Comparison of ENCODE assay signal across 8 mouse cellular contexts in the genomic region with DNA sequence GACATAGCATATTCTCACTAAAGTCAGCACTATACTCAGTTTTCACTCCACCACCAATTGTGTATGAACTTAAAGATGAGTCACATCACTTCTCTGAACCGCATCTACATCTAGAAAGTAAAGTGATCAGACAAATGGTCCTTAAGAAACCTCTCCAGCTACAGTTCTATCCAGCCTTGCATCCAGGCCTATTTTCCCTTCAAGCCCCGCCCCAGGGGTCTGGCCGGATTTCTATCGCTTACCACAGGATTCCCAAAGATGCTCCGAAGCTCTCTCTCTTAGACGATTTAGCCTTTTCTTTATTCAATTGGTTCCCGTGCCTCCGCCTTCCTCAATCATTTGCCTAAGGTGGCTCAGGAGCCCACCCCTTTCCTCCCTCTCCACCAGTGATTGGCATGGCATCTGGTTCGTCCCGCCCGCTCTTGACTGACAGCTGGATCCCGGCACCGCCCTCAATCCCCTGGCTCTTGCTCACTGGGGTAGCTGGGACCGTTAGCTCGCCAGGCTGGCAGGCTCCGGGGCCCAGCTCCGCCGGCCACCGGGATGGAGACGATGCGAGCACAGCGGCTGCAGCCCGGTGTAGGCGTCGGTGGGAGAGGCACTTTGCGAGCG. TPM values are rescaled to one million over a fixed set of nuclear protein-coding genes. Genes with fewer than 3 reads are reported as not detected.
DNase-seq lines count a peak whose midpoint lies in the region; ATAC-seq and TF ChIP-seq lines count a peak whose summit lies in the region.

A gene (plus strand): TSS at position 511 of the 612 bp plus-strand sequence.

- H3K9me3 ChIP-seq in MEL (replicated peaks; ENCODE audit: insufficient read depth, low read length), result no peaks in the 10 kb centered on the region
- H3K9me3 ChIP-seq in forebrain, postnatal 0 days (ENCODE audit: low read length), result no peaks in the 10 kb centered on the region
- no peaks in the 10 kb centered on the region for H3K9me3 ChIP-seq in lung, embryonic 15.5 days

- peaks cover 0 to 7% of the 10 kb centered on the region in 2 experiments; a peak in 2 of 4 replicates for H3K36me3 ChIP-seq in MEL (ENCODE audit: control insufficient read depth in 1 of 2, insufficient read depth in 2 of 2, low read length in 2 of 2)
- peaks cover 3% of the 10 kb centered on the region; the same call in 1 of the 2 replicates for H3K36me3 ChIP-seq in forebrain, postnatal 0 days (ENCODE audit: insufficient read depth)
- no peaks in the 10 kb centered on the region for H3K36me3 ChIP-seq in lung, embryonic 15.5 days

- H3K79me2 ChIP-seq in MEL (ENCODE audit: control insufficient read depth, insufficient read depth, low read length, poor library complexity), result no peaks in the 10 kb centered on the region; the same call in 1 of the 2 replicates

- H3K27me3 ChIP-seq in MEL (ENCODE audit: control insufficient read depth in 1 of 2, insufficient read depth in 2 of 2, low read length in 2 of 2), result no peaks in the 10 kb centered on the region
- no peaks in the 10 kb centered on the region for H3K27me3 ChIP-seq in forebrain, postnatal 0 days (ENCODE audit: insufficient read depth, low read length)
- peaks cover 35% of the 10 kb centered on the region for H3K27me3 ChIP-seq in lung, embryonic 15.5 days

- TF ChIP-seq RAD21 in MEL (IDR thresholded peaks at IDR 0.05; ENCODE audit: low read depth, low read length), result no peak

- H3K27ac ChIP-seq in MEL (ENCODE audit: control insufficient read depth, low read depth, low read length), result peak within 1 kb of the TSS; percentile 21
- peak within 1 kb of the TSS; percentile 92 for H3K27ac ChIP-seq in forebrain, postnatal 0 days (ENCODE audit: low read depth, low read length)
- H3K27ac ChIP-seq in lung, embryonic 15.5 days, result peak within 1 kb of the TSS; percentile 99
- peak within 1 kb of the TSS; percentile 63 for H3K27ac ChIP-seq in olfactory bulb, adult 2 months (ENCODE audit: insufficient read depth, low read depth, low read length)

- TF ChIP-seq POLR2A in MEL (IDR thresholded peaks at IDR 0.05; ENCODE audit: control insufficient read depth in 1 of 2, insufficient read depth in 1 of 2, low read depth in 1 of 2, low read length in 2 of 2, poor library complexity in 1 of 2), result peak; percentile 81 to 83; a peak in 3 of 4 replicates
- TF ChIP-seq POLR2A in olfactory bulb, adult 2 months (IDR thresholded peaks at IDR 0.05; ENCODE audit: insufficient read depth, low read depth, low read length), result peak; percentile 46; the same call in 1 of the 2 replicates

- intact Hi-C loops in heart, postnatal 36 days (cut with DNase I), result loop anchor here (2.0 kb wide), 1 partner anchor 34 kb away; a partner anchor contains a TSS

- peak within 1 kb of the TSS; percentile 60 to 66 for H3K4me3 ChIP-seq in MEL (ENCODE audit: control insufficient read depth in 1 of 2, insufficient read depth in 1 of 2, low read depth in 2 of 2, low read length in 2 of 2)
- peak within 1 kb of the TSS; percentile 81 for H3K4me3 ChIP-seq in forebrain, postnatal 0 days (ENCODE audit: low read depth, low read length)
- H3K4me3 ChIP-seq in lung, embryonic 15.5 days, result peak within 1 kb of the TSS; percentile 69
- peak within 1 kb of the TSS; percentile 58 for H3K4me3 ChIP-seq in olfactory bulb, adult 2 months (ENCODE audit: insufficient read depth, low read depth, low read length)

- no peak for TF ChIP-seq CTCF in MEL (IDR thresholded peaks at IDR 0.05 in 2 of 3, conservative IDR thresholded peaks at IDR 0.05 in 1 of 3; ENCODE audit: control insufficient read depth in 1 of 3, insufficient read depth in 1 of 3, low read depth in 2 of 3, low read length in 3 of 3, poor library complexity in 1 of 3, severe bottlenecking in 1 of 3)
- no peak for TF ChIP-seq CTCF in forebrain, postnatal 0 days (IDR thresholded peaks at IDR 0.05; ENCODE audit: low read depth)
- TF ChIP-seq CTCF in olfactory bulb, adult 2 months (IDR thresholded peaks at IDR 0.05; ENCODE audit: insufficient read depth, low read depth, low read length), result no peak

- H3K9ac ChIP-seq in MEL (ENCODE audit: control insufficient read depth, low read depth, low read length, poor library complexity, severe bottlenecking), result peak within 1 kb of the TSS; percentile 74
- H3K9ac ChIP-seq in forebrain, postnatal 0 days, result peak within 1 kb of the TSS; percentile 81
- peak within 1 kb of the TSS; percentile 74 for H3K9ac ChIP-seq in lung, embryonic 15.5 days

- peak; percentile 100 for DNase-seq in MEL (ENCODE audit: low read depth, low spot score)
- DNase-seq in cerebellum, adult 18-20 months, result peak; percentile 89 to 97
- DNase-seq in forebrain, postnatal 0 days, result peak; percentile 95
- peak; percentile 90 to 94 for DNase-seq in heart, postnatal 36 days
- peak; percentile 93 to 95 for DNase-seq in layer of hippocampus, adult 8-10 months (ENCODE audit: low spot score in 2 of 2)
- peak; percentile 85 to 86 for DNase-seq in thymus, adult 18-20 months

- no peak for TF ChIP-seq EP300 in MEL (IDR thresholded peaks at IDR 0.05; ENCODE audit: low read depth in 1 of 2, low read length in 2 of 2)

- peak within 1 kb of the TSS; percentile 70 for H3K4me2 ChIP-seq in forebrain, postnatal 0 days (ENCODE audit: low read depth)
- H3K4me2 ChIP-seq in lung, embryonic 15.5 days, result peak within 1 kb of the TSS; percentile 74

- ATAC-seq in forebrain, postnatal 0 days, result peak; percentile 92
- ATAC-seq in lung, embryonic 15.5 days (ENCODE audit: borderline replicate concordance, extremely low read depth, low FRiP score, low TSS enrichment), result peak; percentile 93

- under 1% methylated on average over 27 of the region's 27 CpGs for WGBS in forebrain, postnatal 0 days
- 2% methylated on average over 27 of the region's 27 CpGs for WGBS in lung, embryonic 15.5 days
- WGBS in olfactory bulb, adult 2 months, result under 1% methylated on average over 27 of the region's 27 CpGs

- peaks cover 8 to 9% of the 10 kb centered on the region in 2 experiments for H3K4me1 ChIP-seq in MEL (ENCODE audit: control insufficient read depth in 1 of 2, insufficient read depth in 2 of 2, low read length in 2 of 2)
- peaks cover 31% of the 10 kb centered on the region for H3K4me1 ChIP-seq in forebrain, postnatal 0 days (ENCODE audit: insufficient read depth)
- H3K4me1 ChIP-seq in lung, embryonic 15.5 days, result peaks cover 44% of the 10 kb centered on the region
- peaks cover 21% of the 10 kb centered on the region for H3K4me1 ChIP-seq in olfactory bulb, adult 2 months (ENCODE audit: control insufficient read depth, insufficient read depth, low read length)

TF ChIP-seq in MEL, 35 proteins besides CTCF, POLR2A, EP300 and RAD21:
- TF ChIP-seq JUND (IDR thresholded peaks at IDR 0.05; ENCODE audit: low read depth, low read length) (no peak), MEF2A (IDR thresholded peaks at IDR 0.05; ENCODE audit: extremely low read depth, insufficient replicate concordance, low read depth, low read length, poor library complexity, severe bottlenecking) (no peak), NRF1 (IDR thresholded peaks at IDR 0.05; ENCODE audit: insufficient read depth, low read depth, low read length, poor library complexity, severe bottlenecking) (peak; percentile 35; the same call in 1 of the 2 replicates), USF1 (IDR thresholded peaks at IDR 0.05; ENCODE audit: low read depth, low read length) (no peak), MYC (IDR thresholded peaks at IDR 0.05; ENCODE audit: low read depth, low read length) (no peak), BHLHE40 (IDR thresholded peaks at IDR 0.05; ENCODE audit: borderline replicate concordance, low read depth, low read length) (no peak), ZNF384 (IDR thresholded peaks at IDR 0.05; ENCODE audit: low read depth, low read length) (no peak), POLR2AphosphoS5 (IDR thresholded peaks at IDR 0.05; ENCODE audit: borderline replicate concordance, low read depth, low read length) (no peak), SIN3A (IDR thresholded peaks at IDR 0.05; ENCODE audit: low read length) (peak; percentile 71), HCFC1 (IDR thresholded peaks at IDR 0.05; ENCODE audit: low read depth, low read length) (peak; percentile 70), CHD2 (IDR thresholded peaks at IDR 0.05; ENCODE audit: low read length) (peak; percentile 74), UBTF (IDR thresholded peaks at IDR 0.05; ENCODE audit: borderline replicate concordance, insufficient read depth, low read depth, low read length) (0 out of 2 replicates have a peak, but pooled peaks have one; percentile 44), TBP (IDR thresholded peaks at IDR 0.05; ENCODE audit: low read depth, low read length) (peak; percentile 60), POLR2AphosphoS2 (IDR thresholded peaks at IDR 0.05; ENCODE audit: low read length) (peak; percentile 58; the same call in 1 of the 2 replicates), ETS1 (IDR thresholded peaks at IDR 0.05; ENCODE audit: low read depth, low read length) (0 out of 2 replicates have a peak, but pooled peaks have one; percentile 9), MAX (IDR thresholded peaks at IDR 0.05; ENCODE audit: low read length) (no peak), GABPA (IDR thresholded peaks at IDR 0.05; ENCODE audit: low read depth, low read length) (no peak), ELF1 (IDR thresholded peaks at IDR 0.05; ENCODE audit: low read depth, low read length) (peak; percentile 63; the same call in 1 of the 2 replicates), NELFE (IDR thresholded peaks at IDR 0.05; ENCODE audit: low read depth, low read length) (peak; percentile 69), MAZ (IDR thresholded peaks at IDR 0.05; ENCODE audit: low read depth, low read length) (no peak; the same call in 1 of the 2 replicates), ZC3H11A (IDR thresholded peaks at IDR 0.05; ENCODE audit: low read depth, low read length) (no peak), GATA1 (IDR thresholded peaks at IDR 0.05; ENCODE audit: low read depth, low read length) (no peak), ZMIZ1 (IDR thresholded peaks at IDR 0.05; ENCODE audit: low read depth, low read length) (no peak; the same call in 1 of the 2 replicates)
TF ChIP-seq in MEL: peak in this region for 10.

RNA-seq across cellular contexts. Expression of the gene that starts here (rescaled TPM):
- 5.4 and 6.1 TPM in 2 replicates for total RNA-seq in MEL (2012; rRNA removed)
- 10 to 100 TPM in 1 of 2 experiments, not detected in 1; 17.0 TPM for polyA plus RNA-seq in MEL (2012; ENCODE audit: insufficient read depth in 1 of 2, insufficient read length in 2 of 2, low read depth in 1 of 2, low replicate concordance in 2 of 2, missing spikeins in 1 of 2)
- 53.5 and 59.9 TPM in 2 replicates for total RNA-seq in forebrain, postnatal 0 days (2014; rRNA removed)
- 3.5 and 3.7 TPM in 2 replicates for polyA plus RNA-seq in forebrain, postnatal 0 days (2015; fragmentation: Nextera tagmentation; extraction: Ambion mirVana)
- total RNA-seq in heart, postnatal 36 days (2021), result 10 to 100 TPM; 27.6 to 32.1 TPM
- 10 to 100 TPM; 29.9 to 34.2 (median 31.4) TPM for total RNA-seq in layer of hippocampus, adult 8-10 months (2022)
- 6.9 and 7.9 TPM in 2 replicates for polyA plus RNA-seq in lung, embryonic 15.5 days (2015; fragmentation: Nextera tagmentation; extraction: Ambion mirVana)
- polyA plus RNA-seq in olfactory bulb, adult 2 months (2012; ENCODE audit: insufficient read depth, insufficient read length, low replicate concordance, missing spikeins), result not detected in 2 replicates

Comparison
In these comparisons a context has a peak if more than half of its experiments do, and no peak if none do; other contexts are left out.
1. Peak in every context shown above with its lines: DNase-seq, ATAC-seq, H3K4me3 ChIP-seq and H3K27ac ChIP-seq.
2. H3K27ac ChIP-seq: peak in every context shown above with its lines; median percentile 99 in lung, embryonic 15.5 days; 92 in forebrain, postnatal 0 days; 63 in olfactory bulb, adult 2 months; 21 in MEL.